Mouse (Mus musculus): ENCODE data around the gene Adora3. TPM values are rescaled to one million over a fixed set of nuclear protein-coding genes. Genes with fewer than 3 reads are reported as not detected.

The Adora3 gene
- polyA plus RNA-seq, 2 experiments: 0.47 to 0.49 TPM

DNA sequence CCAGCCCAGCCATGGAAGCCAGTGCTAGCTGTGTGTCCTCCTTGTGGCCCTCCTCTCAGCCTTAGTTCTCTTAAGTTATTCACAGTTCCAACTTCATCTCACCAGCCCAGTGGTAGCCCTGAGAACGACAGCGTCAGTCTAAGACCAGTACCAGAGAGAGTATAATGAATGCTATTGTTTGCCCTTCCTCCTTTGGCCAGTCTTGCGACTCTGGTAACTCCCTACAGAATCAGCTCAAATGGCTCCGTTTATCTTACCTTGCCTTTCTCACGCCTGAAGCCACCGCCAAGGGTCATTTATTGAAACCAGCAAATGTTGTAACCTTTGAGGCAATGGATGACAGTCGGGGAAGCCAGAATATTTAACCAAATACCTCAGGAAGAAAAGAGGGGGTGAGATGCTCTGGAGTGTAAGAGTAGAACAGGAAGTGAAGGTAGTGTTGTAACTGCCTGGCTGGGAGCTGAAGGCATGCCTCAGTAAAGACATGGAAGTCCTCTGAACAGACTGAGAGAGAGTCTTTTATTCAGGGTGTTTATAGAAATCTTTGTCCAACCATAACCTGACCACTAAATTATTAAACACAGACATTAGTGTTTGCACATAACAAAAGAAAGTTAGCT lies 8.8 kb upstream of the Adora3 start:
- WGBS (ENCODE audit: insufficient replicate concordance): 43% methylated on average over 7 of the region's 7 CpGs
- no peak overlapping the region for H3K4me2 ChIP-seq (ENCODE audit: low read depth)
- no peaks in the 10 kb centered on the region; a peak in 1 of 4 replicates for H3K4me1 ChIP-seq (replicated peaks; ENCODE audit: control insufficient read depth in 2 of 2, insufficient read depth in 2 of 2, low read length in 1 of 2)
- H3K4me3 ChIP-seq (ENCODE audit: insufficient read depth in 1 of 2, low read depth in 2 of 2, low read length in 2 of 2): no peak overlapping the region
- no peak overlapping the region for H3K27ac ChIP-seq
- ATAC-seq (ENCODE audit: insufficient read depth) (no peak), DNase-seq (ENCODE audit: low read depth in 3 of 3, low spot score in 3 of 3) (no peak)
- no peaks in the 10 kb centered on the region for H3K9me3 ChIP-seq (ENCODE audit: control insufficient read depth, low read length)
- no peaks in the 10 kb centered on the region for H3K27me3 ChIP-seq (ENCODE audit: control insufficient read depth, insufficient read depth, low read length)
- no peaks in the 10 kb centered on the region for H3K36me3 ChIP-seq (replicated peaks; ENCODE audit: control insufficient read depth, insufficient read depth, low read depth)
- TF ChIP-seq CTCF (IDR thresholded peaks at IDR 0.05; ENCODE audit: low read depth): no peak
- no peak overlapping the region for H3K9ac ChIP-seq (replicated peaks)

DNA sequence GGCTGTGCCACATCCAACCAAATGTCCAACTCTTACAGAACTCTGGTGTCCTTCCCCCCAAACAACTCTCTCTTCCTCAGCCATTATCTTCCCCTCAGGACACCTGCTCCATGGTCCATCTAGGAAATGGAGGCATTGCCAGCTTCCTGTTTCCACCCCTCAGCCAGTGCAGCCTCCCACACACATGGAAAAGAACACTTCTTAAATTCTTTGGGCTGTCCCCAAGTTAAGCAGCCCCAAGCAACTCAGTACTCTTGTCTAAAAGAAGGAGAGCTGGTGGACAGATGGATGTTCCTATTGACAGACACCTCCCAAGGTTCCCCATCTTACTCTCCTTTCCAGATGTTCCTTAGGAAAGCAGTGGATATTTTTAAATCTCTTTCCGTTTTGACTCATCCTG lies 6.5 kb upstream of the Adora3 start:
- TF ChIP-seq EP300 (IDR thresholded peaks at IDR 0.05; ENCODE audit: low read depth) (no peak), CTCF (IDR thresholded peaks at IDR 0.05; ENCODE audit: low read depth) (no peak)
- Histone ChIP-seq H3K36me3 (replicated peaks; ENCODE audit: control insufficient read depth, insufficient read depth, low read depth) (no peaks in the 10 kb centered on the region), H3K27me3 (ENCODE audit: control insufficient read depth, insufficient read depth, low read length) (no peaks in the 10 kb centered on the region), H3K9ac (replicated peaks) (no peak overlapping the region), H3K4me2 (ENCODE audit: low read depth) (no peak overlapping the region), H3K9me3 (ENCODE audit: control insufficient read depth, low read length) (no peaks in the 10 kb centered on the region), H3K27ac (no peak overlapping the region), H3K4me1 (replicated peaks; ENCODE audit: control insufficient read depth in 2 of 2, insufficient read depth in 2 of 2, low read length in 1 of 2) (peaks cover 0 to 6% of the 10 kb centered on the region in 2 experiments; a peak in 3 of 4 replicates), H3K4me3 (ENCODE audit: insufficient read depth in 1 of 2, low read depth in 2 of 2, low read length in 2 of 2) (no peak overlapping the region)
- WGBS (ENCODE audit: insufficient replicate concordance): 61% methylated on average over 1 of the region's 1 CpGs
- ATAC-seq (ENCODE audit: insufficient read depth): no peak
- no peak for DNase-seq (ENCODE audit: low read depth in 3 of 3, low spot score in 3 of 3)

DNA sequence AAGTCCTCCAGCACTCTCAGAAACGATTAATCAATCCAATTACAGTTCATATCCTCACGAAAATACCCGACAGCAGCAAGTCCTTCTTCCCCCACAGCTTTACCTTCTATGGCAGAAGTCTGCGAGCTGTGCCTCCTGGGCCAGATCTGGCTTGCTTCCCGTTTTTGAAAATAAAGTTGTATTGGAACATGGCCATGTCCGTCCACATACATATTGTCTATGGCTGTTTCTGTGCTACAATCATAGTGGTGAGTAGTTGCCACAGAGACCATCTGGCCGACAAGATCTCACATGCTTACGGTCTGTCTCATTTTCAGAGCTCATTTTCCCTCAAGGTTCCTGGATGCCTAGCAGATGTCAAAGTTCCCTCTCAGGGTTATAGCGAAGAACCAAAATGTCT lies 5.5 kb upstream of the Adora3 start:
- 61% methylated on average over 9 of the region's 9 CpGs for WGBS (ENCODE audit: insufficient replicate concordance)
- H3K9ac ChIP-seq (replicated peaks): no peak overlapping the region
- no peak overlapping the region for H3K27ac ChIP-seq
- H3K9me3 ChIP-seq (ENCODE audit: control insufficient read depth, low read length): no peaks in the 10 kb centered on the region
- DNase-seq (ENCODE audit: low read depth in 3 of 3, low spot score in 3 of 3): no peak
- no peak overlapping the region for H3K4me3 ChIP-seq (ENCODE audit: insufficient read depth in 1 of 2, low read depth in 2 of 2, low read length in 2 of 2)
- no peaks in the 10 kb centered on the region for H3K36me3 ChIP-seq (replicated peaks; ENCODE audit: control insufficient read depth, insufficient read depth, low read depth)
- H3K27me3 ChIP-seq (ENCODE audit: control insufficient read depth, insufficient read depth, low read length): no peaks in the 10 kb centered on the region
- no peak for ATAC-seq (ENCODE audit: insufficient read depth)
- H3K4me1 ChIP-seq (replicated peaks; ENCODE audit: control insufficient read depth in 2 of 2, insufficient read depth in 2 of 2, low read length in 1 of 2): peaks cover 0 to 6% of the 10 kb centered on the region in 2 experiments; a peak in 3 of 4 replicates
- TF ChIP-seq CTCF (IDR thresholded peaks at IDR 0.05; ENCODE audit: low read depth): no peak
- no peak for TF ChIP-seq EP300 (IDR thresholded peaks at IDR 0.05; ENCODE audit: low read depth)
- no peak overlapping the region for H3K4me2 ChIP-seq (ENCODE audit: low read depth)

DNA sequence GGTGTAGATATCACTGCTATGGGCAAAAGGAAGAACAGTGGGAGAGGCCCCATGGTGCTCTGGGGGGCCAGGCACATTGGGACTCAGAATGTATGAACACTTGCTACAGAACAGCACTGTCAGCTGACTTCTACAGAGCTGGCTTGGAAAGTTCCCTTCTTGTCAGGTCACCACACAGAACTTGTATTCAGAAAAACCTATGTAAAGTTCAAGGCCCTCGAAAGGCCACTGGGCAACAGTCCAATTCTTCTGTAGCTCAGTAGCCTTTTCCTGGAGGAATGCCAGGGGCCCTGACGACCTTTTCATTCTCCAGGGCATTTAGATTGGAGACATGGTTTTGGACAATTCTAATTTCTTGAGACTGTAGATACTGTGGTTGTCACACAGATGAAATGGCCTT lies 2.5 kb upstream of the Adora3 start:
- Histone ChIP-seq H3K4me1 (replicated peaks; ENCODE audit: control insufficient read depth in 2 of 2, insufficient read depth in 2 of 2, low read length in 1 of 2) (peaks cover 0 to 10% of the 10 kb centered on the region in 2 experiments; a peak in 3 of 4 replicates), H3K27ac (no peak overlapping the region), H3K9me3 (ENCODE audit: control insufficient read depth, low read length) (no peaks in the 10 kb centered on the region), H3K4me3 (ENCODE audit: insufficient read depth in 1 of 2, low read depth in 2 of 2, low read length in 2 of 2) (no peak overlapping the region), H3K36me3 (replicated peaks; ENCODE audit: control insufficient read depth, insufficient read depth, low read depth) (no peaks in the 10 kb centered on the region), H3K9ac (replicated peaks) (no peak overlapping the region), H3K27me3 (ENCODE audit: control insufficient read depth, insufficient read depth, low read length) (no peaks in the 10 kb centered on the region), H3K4me2 (ENCODE audit: low read depth) (no peak overlapping the region)
- peak in 1 of 3 experiments; percentile 11 for DNase-seq (ENCODE audit: low read depth in 3 of 3, low spot score in 3 of 3)
- ATAC-seq (ENCODE audit: insufficient read depth): no peak
- TF ChIP-seq EP300 (IDR thresholded peaks at IDR 0.05; ENCODE audit: low read depth) (no peak), CTCF (IDR thresholded peaks at IDR 0.05; ENCODE audit: low read depth) (no peak)
- 48% methylated on average over 2 of the region's 2 CpGs for WGBS (ENCODE audit: insufficient replicate concordance)

DNA sequence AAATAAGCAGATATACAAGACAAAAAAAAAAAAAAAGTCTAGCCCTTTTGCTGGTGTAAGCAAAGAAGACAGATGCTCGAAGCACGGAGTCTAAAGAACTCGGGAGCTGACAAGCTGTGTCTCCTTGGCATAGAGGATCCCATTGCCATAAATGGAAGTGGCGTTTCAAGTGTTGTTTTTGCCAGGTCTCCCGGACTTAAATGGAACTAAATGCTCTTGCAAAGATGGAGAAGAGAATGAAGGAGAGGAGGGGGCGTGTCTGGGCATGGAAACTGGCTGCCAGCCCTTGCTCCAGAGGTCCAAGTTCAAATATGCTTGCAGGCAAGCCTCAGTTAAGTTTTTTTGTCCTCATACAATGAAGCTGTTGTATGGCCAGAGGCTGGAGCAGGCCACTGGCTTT lies 1.4 kb downstream of the Adora3 start:
- H3K4me2 ChIP-seq (ENCODE audit: low read depth): no peak overlapping the region
- H3K27me3 ChIP-seq (ENCODE audit: control insufficient read depth, insufficient read depth, low read length): no peaks in the 10 kb centered on the region
- peaks cover 0 to 10% of the 10 kb centered on the region in 2 experiments; a peak in 3 of 4 replicates for H3K4me1 ChIP-seq (replicated peaks; ENCODE audit: control insufficient read depth in 2 of 2, insufficient read depth in 2 of 2, low read length in 1 of 2)
- no peak overlapping the region for H3K4me3 ChIP-seq (ENCODE audit: insufficient read depth in 1 of 2, low read depth in 2 of 2, low read length in 2 of 2)
- H3K36me3 ChIP-seq (replicated peaks; ENCODE audit: control insufficient read depth, insufficient read depth, low read depth): no peaks in the 10 kb centered on the region
- no peak overlapping the region for H3K9ac ChIP-seq (replicated peaks)
- no peaks in the 10 kb centered on the region for H3K9me3 ChIP-seq (ENCODE audit: control insufficient read depth, low read length)
- TF ChIP-seq EP300 (IDR thresholded peaks at IDR 0.05; ENCODE audit: low read depth) (no peak), CTCF (IDR thresholded peaks at IDR 0.05; ENCODE audit: low read depth) (no peak)
- 48% methylated on average over 6 of the region's 6 CpGs for WGBS (ENCODE audit: insufficient replicate concordance)
- ATAC-seq (ENCODE audit: insufficient read depth): no peak
- no peak for DNase-seq (ENCODE audit: low read depth in 3 of 3, low spot score in 3 of 3)
- H3K27ac ChIP-seq: no peak overlapping the region

Measured in liver, embryonic 14.5 days (tissue).